Mouse (Mus musculus) kidney, embryonic 14.5 days (tissue): ENCODE results near the gene Lxn. TPM values are rescaled to one million over a fixed set of nuclear protein-coding genes. Genes with fewer than 3 reads are reported as not detected.
A peak's percentile ranks its signal among the peaks of the same experiment; 100 is the strongest.

Experiments
- ATAC-seq: fragments of 200-750 bp; cut with Nextera tagmentation; 2 replicates; pipeline ENCODE4 v1.8.0; 2017; ENCODE audit warnings: moderate number of reproducible peaks, mild to moderate bottlenecking, moderate TSS enrichment, moderate library complexity; ENCODE audit not compliant: low FRiP score, low TSS enrichment
- H3K27ac ChIP-seq: fragments of 300-500 bp; sonication (generic); 2 replicates; pipeline ENCODE4 v1.5.1; 2014; ENCODE audit warnings: low read depth, mild to moderate bottlenecking, low read length, moderate library complexity, mixed read lengths
- H3K27me3 ChIP-seq: fragments of 300-500 bp; sonication (generic); 2 replicates; pipeline ENCODE4 v1.6.1; 2014; ENCODE audit warnings: mild to moderate bottlenecking, low read length; ENCODE audit not compliant: control insufficient read depth, insufficient read depth
- H3K36me3 ChIP-seq: fragments of 300-500 bp; sonication (generic); 2 replicates; pipeline ENCODE4 v1.6.1; 2014; ENCODE audit warnings: low read length, mixed read lengths; ENCODE audit not compliant: control insufficient read depth, insufficient read depth
- H3K4me1 ChIP-seq: fragments of 300-500 bp; sonication (generic); 2 replicates; pipeline ENCODE4 v1.6.1; 2014; ENCODE audit warnings: low read length, mixed read lengths; ENCODE audit not compliant: control insufficient read depth, insufficient read depth
- H3K4me2 ChIP-seq: fragments of 300-500 bp; sonication (generic); replicated peaks from 2 replicates; pipeline ENCODE4 v1.6.1; 2014; ENCODE audit warnings: low read depth, mild to moderate bottlenecking, low read length
- H3K4me3 ChIP-seq: fragments of 300-500 bp; sonication (generic); 2 replicates; pipeline ENCODE4 v1.5.1; 2014; ENCODE audit warnings: mild to moderate bottlenecking, low read length
- H3K9ac ChIP-seq: fragments of 300-500 bp; sonication (generic); 2 replicates; pipeline ENCODE4 v1.6.1; 2014; ENCODE audit warnings: low read depth, mild to moderate bottlenecking, low read length, moderate library complexity
- H3K9me3 ChIP-seq: fragments of 300-500 bp; sonication (generic); 2 replicates; pipeline ENCODE4 v1.6.1; 2016; ENCODE audit warnings: low read length; ENCODE audit not compliant: control insufficient read depth
- WGBS: fragments of 180-500 bp; shearing (Covaris S2); extraction: QIAGEN DNeasy Blood & Tissue Kit; methylation state at CpG from one replicate; pipeline ENCODE4 v1.1.7; 2014; 5-methylcytosine and 5-hydroxymethylcytosine counted together
- polyA plus RNA-seq: library from polyadenylated mRNA; unstranded; fragments of >200 nt; fragmentation: Nextera tagmentation; extraction: Ambion mirVana; gene quantifications from 2 replicates; pipeline ENCODE4 v1.2.1, GENCODE M21; 2014

Gene Lxn
- polyA plus RNA-seq, 1 experiment from 2014 or later, result 68.8 TPM

GRCm38 (mm10) chr3:67434011-67434410 lies 29.7 kb downstream of the Lxn start:
- 96% methylated on average over 6 of the region's 6 CpGs for WGBS
- H3K9ac ChIP-seq, result no peak overlapping the region

GRCm38 (mm10) chr3:67429999-67430380 lies 33.7 kb downstream of the Lxn start, which contains the start of gene Gfm1:
Gfm1 (plus strand) TSS chr3:67430096.
- Histone ChIP-seq H3K4me2 (peak within 1 kb of the TSS; percentile 75), H3K9me3 (peaks cover 7% of the 10 kb centered on the region; the same call in 1 of the 2 replicates), H3K36me3 (peaks cover 24% of the 10 kb centered on the region), H3K27ac (no peak within 1 kb of the TSS), H3K4me3 (peak within 1 kb of the TSS; percentile 98), H3K27me3 (no peaks in the 10 kb centered on the region), H3K4me1 (peaks cover 3% of the 10 kb centered on the region; the same call in 1 of the 2 replicates), H3K9ac (peak within 1 kb of the TSS; percentile 76)
- under 1% methylated on average over 24 of the region's 24 CpGs for WGBS
- peak; percentile 97 for ATAC-seq

More at GRCm38 (mm10) chr3:67434011-67434410, 29.7 kb downstream of the Lxn start:
- peaks cover 3% of the 10 kb centered on the region; the same call in 1 of the 2 replicates for H3K4me1 ChIP-seq
- peaks cover 55% of the 10 kb centered on the region for H3K36me3 ChIP-seq
- ATAC-seq, result no peak
- no peaks in the 10 kb centered on the region for H3K27me3 ChIP-seq
- H3K9me3 ChIP-seq, result no peaks in the 10 kb centered on the region
- H3K4me2 ChIP-seq, result no peak overlapping the region
- H3K27ac ChIP-seq, result no peak overlapping the region
- H3K4me3 ChIP-seq, result no peak overlapping the region

GRCm38 (mm10) chr3:67429338-67429998 lies 34.3 kb downstream of the Lxn start:
- Histone ChIP-seq H3K4me1 (peaks cover 3% of the 10 kb centered on the region; the same call in 1 of the 2 replicates), H3K4me2 (peak overlapping the region; percentile 21; the same call in 1 of the 2 replicates), H3K9ac (no peak overlapping the region), H3K9me3 (peaks cover 7% of the 10 kb centered on the region; the same call in 1 of the 2 replicates), H3K27ac (no peak overlapping the region), H3K4me3 (peak overlapping the region; percentile 98), H3K36me3 (peaks cover 23% of the 10 kb centered on the region), H3K27me3 (no peaks in the 10 kb centered on the region)
- WGBS, result 32% methylated on average over 8 of the region's 8 CpGs
- ATAC-seq, result peak; percentile 79

Other genes with a start within 250 kb of the Lxn start
- gene Mlf1, start 89.8 kb downstream of the Lxn start, polyA plus RNA-seq, result 13.4 and 18.3 TPM in 2 replicates
- gene Gm17402, start 88.8 kb downstream of the Lxn start, polyA plus RNA-seq, result not detected in 2 replicates
- 31.9 and 63.3 TPM in 2 replicates for gene Gfm1, start 33.8 kb downstream of the Lxn start, polyA plus RNA-seq
- gene Rarres1, start 51.6 kb upstream of the Lxn start, polyA plus RNA-seq, result 3.1 and 3.4 TPM in 2 replicates
- gene Mfsd1, start 118.8 kb upstream of the Lxn start, polyA plus RNA-seq, result 53.6 and 82.5 TPM in 2 replicates